Mouse (Mus musculus) neural tube, embryonic 10.5 days (tissue): Measurements from ENCODE around the gene Kcnk18.
A peak's percentile ranks its signal among the peaks of the same experiment; 100 is the strongest.

Source experiments
- DNase-seq: peaks from one replicate; pipeline ENCODE4 v3.0.0-alpha.2; 2017; ENCODE audit warnings: low spot score; ENCODE audit errors: extremely low spot score

The Kcnk18 gene

GRCm38 (mm10) chr19:59221131-59221530 lies 2.1 kb downstream of the Kcnk18 start:
- no peak for DNase-seq

- no peak for DNase-seq
These were observed 9.4 kb downstream of the Kcnk18 start for GRCm38 (mm10) chr19:59228376-59228775.

- no peak for DNase-seq
These were observed 13.8 kb downstream of the Kcnk18 start for GRCm38 (mm10) chr19:59232786-59233185.

GRCm38 (mm10) chr19:59235001-59235400 lies 16.0 kb downstream of the Kcnk18 start:
- DNase-seq = no peak

GRCm38 (mm10) chr19:59236046-59236445 lies 17.0 kb downstream of the Kcnk18 start:
- no peak for DNase-seq

GRCm38 (mm10) chr19:59238630-59239029 lies 19.6 kb downstream of the Kcnk18 start:
- no peak for DNase-seq

GRCm38 (mm10) chr19:59239124-59239817 lies 20.3 kb downstream of the Kcnk18 start:
- DNase-seq = peak; percentile 92

GRCm38 (mm10) chr19:59241987-59242386 lies 23.0 kb downstream of the Kcnk18 start:
- no peak for DNase-seq

- DNase-seq = no peak
These were observed 24.0 kb downstream of the Kcnk18 start for GRCm38 (mm10) chr19:59243057-59243456.

- DNase-seq = no peak
These were observed 29.1 kb downstream of the Kcnk18 start for GRCm38 (mm10) chr19:59248144-59248543.

- DNase-seq = no peak
These were observed 29.7 kb downstream of the Kcnk18 start for GRCm38 (mm10) chr19:59248553-59249286.

GRCm38 (mm10) chr19:59252651-59253050 lies 33.6 kb downstream of the Kcnk18 start:
- no peak for DNase-seq

GRCm38 (mm10) chr19:59259633-59260032 lies 40.6 kb downstream of the Kcnk18 start:
- DNase-seq = no peak

GRCm38 (mm10) chr19:59260718-59261442 lies 41.9 kb downstream of the Kcnk18 start, which contains the start of gene Slc18a2:
Slc18a2 (plus strand) TSS chr19:59260896.
- peak; percentile 68 for DNase-seq

- no peak for DNase-seq
These were observed 42.6 kb downstream of the Kcnk18 start for GRCm38 (mm10) chr19:59261604-59262003.

GRCm38 (mm10) chr19:59263171-59263570 lies 44.2 kb downstream of the Kcnk18 start:
- no peak for DNase-seq

- no peak for DNase-seq
These were observed 46.0 kb downstream of the Kcnk18 start for GRCm38 (mm10) chr19:59264838-59265532.

GRCm38 (mm10) chr19:59265907-59266306 lies 46.9 kb downstream of the Kcnk18 start:
- DNase-seq = no peak

GRCm38 (mm10) chr19:59267417-59267963 lies 48.5 kb downstream of the Kcnk18 start:
- peak; percentile 25 for DNase-seq

- DNase-seq = no peak
These were observed 54.2 kb downstream of the Kcnk18 start for GRCm38 (mm10) chr19:59273190-59273589.

GRCm38 (mm10) chr19:59276354-59276753 lies 57.3 kb downstream of the Kcnk18 start:
- peak; percentile 32 for DNase-seq
